Mouse (Mus musculus): ENCODE data around the gene Gm21541. TPM values are rescaled to one million over a fixed set of nuclear protein-coding genes. Genes with fewer than 3 reads are reported as not detected.
"Not testable (repeated sequence)": the region's sequence is repeated elsewhere in the genome, so short reads cannot be mapped to it uniquely, and the experiment has no call there.

The Gm21541 gene
- not detected in 2 replicates for polyA plus RNA-seq (2012)

- TF ChIP-seq GATA1 (IDR thresholded peaks at IDR 0.05; ENCODE audit: low read length), result not testable (repeated sequence)
Measured at GRCm38 (mm10) chr4:41903310-41903709, at the start of gene Gm21541. Gm21541 (plus strand) TSS chr4:41903610.

DNA sequence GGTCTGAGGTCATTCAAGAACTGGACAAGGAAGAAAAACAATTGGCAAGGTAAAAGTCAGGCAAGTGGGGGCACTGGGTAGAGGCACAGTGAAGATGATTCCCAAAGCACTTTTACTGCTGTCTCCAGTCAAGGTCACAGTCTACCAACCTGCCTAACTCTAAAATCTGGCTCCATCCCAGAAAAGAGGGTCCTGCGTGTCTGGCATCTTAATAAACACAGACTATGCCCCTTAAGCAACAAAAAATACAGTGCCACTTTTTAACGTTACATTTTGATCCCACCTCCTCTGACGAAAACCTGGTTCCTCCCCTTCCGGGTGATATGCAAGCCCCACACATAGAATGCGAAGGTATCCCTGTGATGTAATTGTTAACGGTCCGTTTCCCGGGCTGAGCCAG lies 37.9 kb downstream of the Gm21541 start, which contains the start of gene Gm20878:
TSS of gene Gm20878 (plus strand) at position 301 of the 400 bp plus-strand sequence.
- TF ChIP-seq GATA1 (IDR thresholded peaks at IDR 0.05; ENCODE audit: low read length), result not testable (repeated sequence)

Other genes starting within 250 kb of the Gm21541 start
- 7.7 and 9.0 TPM in 2 replicates for gene Cntfr, start 206.5 kb upstream of the Gm21541 start, polyA plus RNA-seq (2012)
- 5.8 and 6.3 TPM in 2 replicates for gene Il11ra1, start 203.6 kb upstream of the Gm21541 start, polyA plus RNA-seq (2012)
- gene Rpp25l, start 190.1 kb upstream of the Gm21541 start, polyA plus RNA-seq (2012), result 94.5 and 96.6 TPM in 2 replicates
- gene Dctn3, start 180.4 kb upstream of the Gm21541 start, polyA plus RNA-seq (2012), result 154 and 221 TPM in 2 replicates
- not detected in 2 replicates for gene Arid3c, start 172.5 kb upstream of the Gm21541 start, polyA plus RNA-seq (2012)
- 40.4 and 54.2 TPM in 2 replicates for gene Galt, start 148.4 kb upstream of the Gm21541 start, polyA plus RNA-seq (2012)
- 39.7 and 85.4 TPM in 2 replicates for gene Sigmar1, start 147.5 kb upstream of the Gm21541 start, polyA plus RNA-seq (2012)
- gene Ccl27a, start 129.4 kb upstream of the Gm21541 start, polyA plus RNA-seq (2012), result 2.6 TPM in 1 of 2 replicates, not detected in the other
- 0.22 and 2.0 TPM in 2 replicates for gene Gm20878, start 38.0 kb downstream of the Gm21541 start, polyA plus RNA-seq (2012)
- not detected in 2 replicates for gene Fam205a4, start 62.4 kb downstream of the Gm21541 start, polyA plus RNA-seq (2012)
- gene Gm21093, start 131.1 kb downstream of the Gm21541 start, polyA plus RNA-seq (2012), result not detected in 2 replicates
- gene Gm3893, start 187.6 kb downstream of the Gm21541 start, polyA plus RNA-seq (2012), result not detected in 2 replicates
- gene Gm13304, start 211.2 kb downstream of the Gm21541 start, polyA plus RNA-seq (2012), result not detected in 2 replicates
- gene Gm13306, start 249.8 kb downstream of the Gm21541 start, polyA plus RNA-seq (2012), result not detected in 2 replicates